Mouse (Mus musculus) intestine, embryonic 15.5 days (tissue): ENCODE measurements around the gene Sun1. TPM values are rescaled to one million over a fixed set of nuclear protein-coding genes. Genes with fewer than 3 reads are reported as not detected.

ENCODE experiments used
- ATAC-seq: fragments of 200-750 bp; cut with Nextera tagmentation; 2 replicates; pipeline ENCODE4 v1.8.0; 2017; ENCODE audit warnings: moderate TSS enrichment, moderate library complexity
- H3K27ac ChIP-seq: fragments of 300-500 bp; sonication (generic); 2 replicates; pipeline ENCODE4 v1.5.1; 2015; ENCODE audit warnings: mild to moderate bottlenecking, inconsistent platforms
- H3K27me3 ChIP-seq: fragments of 300-500 bp; sonication (generic); replicated peaks from 2 replicates; pipeline ENCODE4 v1.6.1; 2015; ENCODE audit warnings: inconsistent platforms
- H3K36me3 ChIP-seq: fragments of 300-500 bp; sonication (generic); 2 replicates; pipeline ENCODE4 v1.6.1; 2015; ENCODE audit warnings: inconsistent platforms
- H3K4me1 ChIP-seq: fragments of 300-500 bp; sonication (generic); replicated peaks from 2 replicates; pipeline ENCODE4 v1.6.1; 2015; ENCODE audit warnings: inconsistent platforms
- H3K4me2 ChIP-seq: fragments of 300-500 bp; sonication (generic); replicated peaks from 2 replicates; pipeline ENCODE4 v1.6.1; 2015; ENCODE audit warnings: mild to moderate bottlenecking, inconsistent platforms
- H3K4me3 ChIP-seq: fragments of 300-500 bp; sonication (generic); replicated peaks from 2 replicates; pipeline ENCODE4 v1.5.1; 2015; ENCODE audit warnings: inconsistent platforms
- H3K9ac ChIP-seq: fragments of 300-500 bp; sonication (generic); 2 replicates; pipeline ENCODE4 v1.6.1; 2015; ENCODE audit warnings: inconsistent platforms
- H3K9me3 ChIP-seq: fragments of 300-500 bp; sonication (generic); 2 replicates; pipeline ENCODE4 v1.6.1; 2016; ENCODE audit warnings: inconsistent platforms
- WGBS: fragments of 180-500 bp; shearing (Covaris S2); methylation state at CpG from one replicate; pipeline ENCODE4 v1.1.7; 2015; 5-methylcytosine and 5-hydroxymethylcytosine counted together
- polyA plus RNA-seq: library from polyadenylated mRNA; unstranded; fragments of >200 nt; fragmentation: Nextera tagmentation; extraction: Ambion mirVana; gene quantifications from 2 replicates; pipeline ENCODE4 v1.2.1, GENCODE M21; 2015

Gene Sun1
- 39.8 and 41.2 TPM in 2 replicates for polyA plus RNA-seq

- Histone ChIP-seq H3K27me3 (no peaks in the 10 kb centered on the region), H3K9ac (peak within 1 kb of the TSS; percentile 81), H3K4me3 (peak within 1 kb of the TSS; percentile 77), H3K4me2 (peak within 1 kb of the TSS; percentile 95), H3K9me3 (no peaks in the 10 kb centered on the region), H3K4me1 (peaks cover 19% of the 10 kb centered on the region), H3K27ac (peak within 1 kb of the TSS; percentile 84), H3K36me3 (no peaks in the 10 kb centered on the region)
- WGBS, result 2% methylated on average over 61 of the region's 64 CpGs
- ATAC-seq, result peak; percentile 99
Observed at GRCm38 (mm10) chr5:139199995-139200769, at the start of gene Sun1. TSS of gene Sun1 (plus strand) at chr5:139200637.

GRCm38 (mm10) chr5:139160899-139161298 is 39.5 kb upstream of the Sun1 start:
- WGBS, result 86% methylated on average over 8 of the region's 8 CpGs
- ATAC-seq, result no peak
- no peak overlapping the region for H3K9ac ChIP-seq

GRCm38 (mm10) chr5:139161632-139162031 is 38.8 kb upstream of the Sun1 start:
- Histone ChIP-seq H3K4me1 (no peaks in the 10 kb centered on the region), H3K9ac (no peak overlapping the region), H3K4me2 (no peak overlapping the region), H3K9me3 (no peaks in the 10 kb centered on the region), H3K27me3 (no peaks in the 10 kb centered on the region), H3K4me3 (no peak overlapping the region), H3K36me3 (peaks cover 30% of the 10 kb centered on the region), H3K27ac (no peak overlapping the region)
- no peak for ATAC-seq
- 77% methylated on average over 10 of the region's 10 CpGs for WGBS

More at GRCm38 (mm10) chr5:139160899-139161298, 39.5 kb upstream of the Sun1 start:
- Histone ChIP-seq H3K27ac (no peak overlapping the region), H3K4me3 (no peak overlapping the region), H3K27me3 (no peaks in the 10 kb centered on the region), H3K9me3 (no peaks in the 10 kb centered on the region), H3K4me1 (no peaks in the 10 kb centered on the region), H3K4me2 (no peak overlapping the region), H3K36me3 (peaks cover 25% of the 10 kb centered on the region)

GRCm38 (mm10) chr5:139166781-139167361 is 33.6 kb upstream of the Sun1 start:
- H3K4me1 ChIP-seq, result no peaks in the 10 kb centered on the region
- H3K4me3 ChIP-seq, result no peak overlapping the region
- no peaks in the 10 kb centered on the region for H3K9me3 ChIP-seq
- no peak overlapping the region for H3K9ac ChIP-seq
- no peak overlapping the region for H3K4me2 ChIP-seq
- no peaks in the 10 kb centered on the region for H3K27me3 ChIP-seq
- peaks cover 45% of the 10 kb centered on the region for H3K36me3 ChIP-seq
- 85% methylated on average over 6 of the region's 6 CpGs for WGBS
- no peak for ATAC-seq
- no peak overlapping the region for H3K27ac ChIP-seq

GRCm38 (mm10) chr5:139167548-139167947 is 32.9 kb upstream of the Sun1 start:
- Histone ChIP-seq H3K27me3 (no peaks in the 10 kb centered on the region), H3K4me2 (no peak overlapping the region), H3K9ac (no peak overlapping the region), H3K36me3 (peaks cover 48% of the 10 kb centered on the region), H3K27ac (no peak overlapping the region), H3K9me3 (no peaks in the 10 kb centered on the region), H3K4me3 (no peak overlapping the region), H3K4me1 (no peaks in the 10 kb centered on the region)
- WGBS, result 80% methylated on average over 1 of the region's 1 CpGs
- no peak for ATAC-seq

- Histone ChIP-seq H3K27me3 (no peaks in the 10 kb centered on the region), H3K4me1 (peaks cover 11% of the 10 kb centered on the region; the same call in 1 of the 2 replicates), H3K27ac (no peak overlapping the region), H3K9me3 (no peaks in the 10 kb centered on the region), H3K4me2 (no peak overlapping the region), H3K4me3 (no peak overlapping the region), H3K36me3 (peaks cover 21% of the 10 kb centered on the region), H3K9ac (no peak overlapping the region)
- ATAC-seq, result no peak
- 91% methylated on average over 4 of the region's 4 CpGs for WGBS
Observed at GRCm38 (mm10) chr5:139171929-139172328, 28.5 kb upstream of the Sun1 start.

GRCm38 (mm10) chr5:139174141-139174540 is 26.3 kb upstream of the Sun1 start:
- 17% methylated on average over 10 of the region's 10 CpGs for WGBS
- ATAC-seq, result peak; percentile 61
- H3K9me3 ChIP-seq, result no peaks in the 10 kb centered on the region
- H3K27ac ChIP-seq, result peak overlapping the region; percentile 66
- no peak overlapping the region for H3K4me3 ChIP-seq
- peaks cover 17% of the 10 kb centered on the region; the same call in 1 of the 2 replicates for H3K36me3 ChIP-seq
- no peaks in the 10 kb centered on the region for H3K27me3 ChIP-seq
- H3K4me1 ChIP-seq, result peaks cover 11% of the 10 kb centered on the region; the same call in 1 of the 2 replicates
- no peak overlapping the region; the same call in 1 of the 2 replicates for H3K9ac ChIP-seq
- no peak overlapping the region for H3K4me2 ChIP-seq

- peak; percentile 67 for ATAC-seq
- H3K4me2 ChIP-seq, result no peak overlapping the region
- 34% methylated on average over 10 of the region's 10 CpGs for WGBS
- H3K4me1 ChIP-seq, result peaks cover 11% of the 10 kb centered on the region; the same call in 1 of the 2 replicates
- no peak overlapping the region for H3K9ac ChIP-seq
- no peaks in the 10 kb centered on the region for H3K9me3 ChIP-seq
- H3K27me3 ChIP-seq, result no peaks in the 10 kb centered on the region
- H3K36me3 ChIP-seq, result peaks cover 17% of the 10 kb centered on the region; the same call in 1 of the 2 replicates
- H3K4me3 ChIP-seq, result no peak overlapping the region
- H3K27ac ChIP-seq, result no peak overlapping the region; the same call in 1 of the 2 replicates
Observed at GRCm38 (mm10) chr5:139174556-139175547, 25.6 kb upstream of the Sun1 start.

GRCm38 (mm10) chr5:139178895-139179631 is 21.4 kb upstream of the Sun1 start:
- Histone ChIP-seq H3K4me1 (peaks cover 8% of the 10 kb centered on the region; the same call in 1 of the 2 replicates), H3K9ac (no peak overlapping the region), H3K9me3 (no peaks in the 10 kb centered on the region), H3K4me3 (no peak overlapping the region), H3K27me3 (no peaks in the 10 kb centered on the region), H3K4me2 (no peak overlapping the region), H3K36me3 (peaks cover 5% of the 10 kb centered on the region), H3K27ac (no peak overlapping the region)
- 26% methylated on average over 11 of the region's 11 CpGs for WGBS
- ATAC-seq, result peak; percentile 87

- Histone ChIP-seq H3K4me1 (no peaks in the 10 kb centered on the region), H3K9me3 (no peaks in the 10 kb centered on the region), H3K9ac (no peak overlapping the region), H3K27me3 (no peaks in the 10 kb centered on the region), H3K36me3 (peaks cover 17% of the 10 kb centered on the region), H3K27ac (no peak overlapping the region), H3K4me3 (no peak overlapping the region), H3K4me2 (no peak overlapping the region)
- WGBS, result 85% methylated on average over 2 of the region's 2 CpGs
- no peak for ATAC-seq
Observed at GRCm38 (mm10) chr5:139183131-139183530, 17.3 kb upstream of the Sun1 start.

GRCm38 (mm10) chr5:139183601-139184000 is 16.8 kb upstream of the Sun1 start:
- no peak for ATAC-seq
- Histone ChIP-seq H3K4me1 (no peaks in the 10 kb centered on the region), H3K36me3 (peaks cover 17% of the 10 kb centered on the region), H3K27ac (no peak overlapping the region), H3K4me3 (no peak overlapping the region), H3K9ac (no peak overlapping the region), H3K9me3 (no peaks in the 10 kb centered on the region), H3K4me2 (no peak overlapping the region), H3K27me3 (no peaks in the 10 kb centered on the region)
- 94% methylated on average over 9 of the region's 9 CpGs for WGBS
